Mouse (Mus musculus) liver, embryonic 14.5 days (tissue): ENCODE data around the gene Lcn6.
"Not testable (repeated sequence)": the region's sequence is repeated elsewhere in the genome, so short reads cannot be mapped to it uniquely, and the experiment has no call there.

ENCODE experiments used
- CTCF ChIP-seq: IDR thresholded peaks from 2 replicates; pipeline ENCODE4 v1.5.1; 2016; ENCODE audit warnings: antibody characterized with exemption, low read depth, control low read depth
- EP300 ChIP-seq: IDR thresholded peaks from 2 replicates; pipeline ENCODE4 v1.6.1; 2016; ENCODE audit warnings: antibody characterized with exemption, low read depth

DNA sequence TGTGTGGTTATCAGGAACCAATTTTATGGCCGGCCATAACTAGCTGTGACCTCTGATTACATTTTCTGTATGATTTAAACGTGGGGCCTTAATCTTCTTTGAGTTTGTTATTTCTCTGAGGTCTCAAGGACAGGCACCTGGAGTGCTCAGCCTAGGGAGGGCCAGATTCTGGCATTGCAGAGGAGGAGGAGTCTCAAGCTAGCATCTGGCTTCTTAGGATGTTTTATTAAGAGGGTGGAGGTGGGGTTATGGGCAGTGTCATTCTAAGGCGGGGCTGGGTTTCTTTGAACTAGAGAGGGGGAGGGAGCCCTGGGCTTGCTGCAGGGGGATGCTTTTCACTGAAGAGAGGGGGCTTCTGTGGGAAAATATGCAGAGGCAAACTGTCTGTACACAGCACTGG, 35.1 kb downstream of the Lcn6 start:
- TF ChIP-seq CTCF, EP300: not testable (repeated sequence)
